Mouse (Mus musculus) bone marrow macrophage, adult 2 months (primary cell): ENCODE measurements around the gene Tex30.

Experiments used
- CTCF ChIP-seq: IDR thresholded peaks from 2 replicates; pipeline ENCODE4 v1.5.1; 2012; ENCODE audit warnings: low read depth, mild to moderate bottlenecking, low read length, moderate library complexity
- POLR2A ChIP-seq: IDR thresholded peaks from 2 replicates; pipeline ENCODE4 v1.6.1; 2012; ENCODE audit warnings: mild to moderate bottlenecking, low read depth, low read length, borderline replicate concordance

DNA sequence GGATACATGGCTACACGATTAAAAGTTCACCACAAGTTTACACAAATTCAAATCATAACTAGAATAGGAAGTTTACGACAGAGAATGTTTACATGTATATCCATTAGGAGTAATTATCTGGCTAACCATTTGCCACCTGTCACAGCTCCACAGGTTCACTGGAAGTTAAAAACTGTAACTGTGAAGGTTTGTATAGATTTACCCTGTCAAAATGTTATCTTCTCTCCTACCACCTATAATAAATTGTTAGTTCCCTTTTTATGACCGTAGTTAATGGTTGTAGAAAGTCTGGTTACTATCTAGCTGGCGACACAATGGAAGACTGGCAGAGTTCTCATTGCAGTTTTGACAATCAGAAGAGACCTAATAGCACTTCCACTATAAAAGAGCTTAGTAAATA is 38.0 kb upstream of the Tex30 start:
- no peak for TF ChIP-seq POLR2A
- TF ChIP-seq CTCF, result no peak
